Mouse (Mus musculus) monocyte, adult 59 days (primary cell): ENCODE data around the gene Gm7945. TPM values are rescaled to one million over a fixed set of nuclear protein-coding genes. Genes with fewer than 3 reads are reported as not detected.

ENCODE experiments used
- total RNA-seq, 2 experiments: library from RNA; stranded (reverse); gene quantifications; one replicate each; pipeline ENCODE4 v1.2.4; 2023

Gene Gm7945
- total RNA-seq, result not detected

DNA sequence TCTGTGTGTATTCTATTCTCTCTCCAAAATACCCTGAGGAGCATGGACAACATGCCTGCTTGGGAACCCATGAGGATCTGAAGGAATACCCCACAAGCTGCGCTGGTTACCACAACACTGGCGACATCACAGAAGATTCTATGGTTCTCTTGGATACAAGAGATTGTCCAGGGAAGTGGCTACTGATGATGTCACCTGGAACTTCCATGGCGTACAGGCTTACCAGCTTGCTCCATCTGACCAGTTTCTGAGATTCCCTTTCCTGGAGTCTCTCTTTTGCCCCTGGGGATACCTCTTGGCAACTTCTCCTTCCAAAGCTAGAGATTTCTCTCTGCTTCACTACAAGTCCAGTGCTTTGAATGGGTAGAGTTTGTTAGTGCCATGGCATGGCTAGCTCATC is at the start of gene Gm7945:
Gene Gm7945 (minus strand): TSS at position 101 of the 400 bp plus-strand sequence.

GRCm38 (mm10) chr14:41408181-41408580 is 22.0 kb upstream of the Gm7945 start, which contains the start of gene Gm6482:
TSS of gene Gm6482 (minus strand) at chr14:41408281.

DNA sequence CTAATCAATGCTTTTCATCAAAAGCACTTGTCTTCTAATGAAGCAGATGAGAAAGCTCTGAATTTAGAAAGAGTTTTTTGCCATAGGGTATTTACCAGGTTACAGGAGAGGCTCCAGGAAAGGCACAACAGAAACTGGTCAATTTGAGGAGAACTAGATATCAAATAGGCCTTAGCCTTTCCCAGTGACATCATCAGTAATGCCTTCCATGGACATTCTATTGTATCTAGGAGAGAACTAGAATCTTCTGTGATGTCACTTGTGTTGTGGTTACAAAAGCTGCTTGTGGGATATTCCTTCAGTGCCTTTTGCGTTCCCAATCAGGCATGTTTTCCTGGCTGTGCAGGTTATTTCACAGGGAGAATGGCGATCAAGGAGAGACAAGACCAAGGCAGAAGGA is 37.9 kb downstream of the Gm7945 start, which contains the start of gene Gm5798:
Gene Gm5798 (plus strand): TSS at position 301 of the 400 bp plus-strand sequence.

Other genes starting within 250 kb of the Gm7945 start
- not detected for gene Mbl1, start 234.9 kb downstream of the Gm7945 start, total RNA-seq
- not detected for gene Sftpd, start 201.2 kb downstream of the Gm7945 start, total RNA-seq
- not detected for gene Gm2832, start 107.6 kb downstream of the Gm7945 start, total RNA-seq
- gene Gm5798, start 37.8 kb downstream of the Gm7945 start, total RNA-seq, result not detected
- gene Gm6482, start 21.9 kb upstream of the Gm7945 start, total RNA-seq, result not detected
- not detected for gene Gm7954, start 67.1 kb upstream of the Gm7945 start, total RNA-seq
- not detected for gene Gm3486, start 103.1 kb upstream of the Gm7945 start, total RNA-seq
- gene Gm7970, start 169.2 kb upstream of the Gm7945 start, total RNA-seq, result not detected
- not detected for gene 1700049E17Rik2, start 186.8 kb upstream of the Gm7945 start, total RNA-seq
- not detected for gene Gm3072, start 238.2 kb upstream of the Gm7945 start, total RNA-seq